Mouse (Mus musculus) hindbrain, postnatal 0 days (tissue): ENCODE results near the gene Cabp7. TPM values are rescaled to one million over a fixed set of nuclear protein-coding genes. Genes with fewer than 3 reads are reported as not detected.

Experiments
- ATAC-seq: fragments of 200-750 bp; cut with Nextera tagmentation; 2 replicates; pipeline ENCODE4 v1.8.0; 2017; ENCODE audit warnings: mild to moderate bottlenecking, moderate TSS enrichment, moderate library complexity
- DNase-seq: peaks from one replicate; pipeline ENCODE4 v3.0.0-alpha.2; 2015; ENCODE audit warnings: low spot score
- H3K27ac ChIP-seq: fragments of 300-500 bp; sonication (generic); 2 replicates; pipeline ENCODE4 v1.5.1; 2014; ENCODE audit warnings: mild to moderate bottlenecking
- H3K27me3 ChIP-seq: fragments of 300-500 bp; sonication (generic); 2 replicates; pipeline ENCODE4 v1.6.1; 2014; ENCODE audit warnings: low read length, mixed read lengths; ENCODE audit not compliant: insufficient read depth
- H3K36me3 ChIP-seq: fragments of 300-500 bp; sonication (generic); 2 replicates; pipeline ENCODE4 v1.6.1; 2014; ENCODE audit warnings: low read length, mixed read lengths; ENCODE audit not compliant: insufficient read depth
- H3K4me1 ChIP-seq: fragments of 300-500 bp; sonication (generic); 2 replicates; pipeline ENCODE4 v1.6.1; 2014; ENCODE audit warnings: antibody characterized with exemption, low read length, mixed read lengths; ENCODE audit not compliant: insufficient read depth
- H3K4me2 ChIP-seq: fragments of 300-500 bp; sonication (generic); 2 replicates; pipeline ENCODE4 v1.6.1; 2014; ENCODE audit warnings: low read depth, mild to moderate bottlenecking, low read length, moderate library complexity, mixed read lengths
- H3K4me3 ChIP-seq: fragments of 300-500 bp; sonication (generic); 2 replicates; pipeline ENCODE4 v1.5.1; 2014; ENCODE audit warnings: low read length
- H3K9ac ChIP-seq: fragments of 300-500 bp; sonication (generic); replicated peaks from 2 replicates; pipeline ENCODE4 v1.6.1; 2014; ENCODE audit warnings: mild to moderate bottlenecking, low read length, moderate library complexity, mixed read lengths
- H3K9me3 ChIP-seq: fragments of 300-500 bp; sonication (generic); 2 replicates; pipeline ENCODE4 v1.6.1; 2016; ENCODE audit warnings: low read length, mixed read lengths
- CTCF ChIP-seq: IDR thresholded peaks from 2 replicates; pipeline ENCODE4 v1.5.1; 2016; ENCODE audit warnings: antibody characterized with exemption, control low read depth, low read depth
- WGBS: fragments of 180-500 bp; shearing (Covaris S2); extraction: QIAGEN DNeasy Blood & Tissue Kit; methylation state at CpG from one replicate; pipeline ENCODE4 v1.1.7; 2014; 5-methylcytosine and 5-hydroxymethylcytosine counted together
- polyA plus RNA-seq: library from polyadenylated mRNA; unstranded; fragments of >200 nt; fragmentation: Nextera tagmentation; extraction: Ambion mirVana; gene quantifications from 2 replicates; pipeline ENCODE4 v1.2.1, GENCODE M21; 2015
- total RNA-seq: library from RNA; depleted of rRNA; stranded (reverse); fragments of >200 nt; gene quantifications from 2 replicates; pipeline ENCODE4 v1.2.3, GENCODE M21; 2014

The Cabp7 gene
- total and polyA plus RNA-seq, 2 experiments from 2014 or later = 3.3 to 20.4 TPM

GRCm38 (mm10) chr11:4738719-4739118, 7.9 kb downstream of the Cabp7 start:
- no peak for ATAC-seq
- Histone ChIP-seq H3K4me2 (no peak overlapping the region), H3K27ac (no peak overlapping the region), H3K9ac (no peak overlapping the region), H3K27me3 (no peaks in the 10 kb centered on the region), H3K4me1 (0 out of 2 replicates have a peak, but pooled peaks cover 6% of the 10 kb centered on the region), H3K36me3 (no peaks in the 10 kb centered on the region), H3K9me3 (no peaks in the 10 kb centered on the region), H3K4me3 (no peak overlapping the region)
- WGBS = 93% methylated on average over 16 of the region's 16 CpGs
- no peak for TF ChIP-seq CTCF
- DNase-seq = no peak

DNA sequence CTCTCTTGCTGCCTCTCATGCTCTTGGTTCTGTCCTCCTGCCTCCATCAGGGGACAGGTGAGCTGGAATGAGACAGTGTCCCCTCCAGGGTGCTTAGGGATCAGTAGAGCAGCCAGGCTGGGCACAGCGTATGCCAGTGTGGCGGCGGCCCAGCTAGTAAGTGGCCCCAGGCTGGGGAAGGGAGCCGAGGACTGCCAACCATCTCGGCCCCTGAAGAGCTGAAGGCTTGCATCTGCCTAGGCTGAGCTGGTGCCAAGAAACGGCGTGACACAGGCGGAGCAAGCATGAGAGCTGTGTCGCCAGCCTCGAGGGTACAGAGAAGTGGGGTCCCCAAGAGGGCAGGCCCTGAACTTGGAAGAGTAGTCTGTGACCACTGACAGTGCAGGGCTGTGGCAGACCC, 8.9 kb downstream of the Cabp7 start:
- ATAC-seq (peak; percentile 34; the same call in 1 of the 2 replicates), DNase-seq (peak; percentile 68)
- Histone ChIP-seq H3K36me3 (no peaks in the 10 kb centered on the region), H3K4me2 (no peak overlapping the region), H3K27ac (no peak overlapping the region), H3K9me3 (no peaks in the 10 kb centered on the region), H3K4me1 (0 out of 2 replicates have a peak, but pooled peaks cover 6% of the 10 kb centered on the region), H3K9ac (no peak overlapping the region), H3K27me3 (no peaks in the 10 kb centered on the region), H3K4me3 (no peak overlapping the region)
- no peak for TF ChIP-seq CTCF
- 40% methylated on average over 10 of the region's 10 CpGs for WGBS

- H3K9ac ChIP-seq = no peak overlapping the region
- TF ChIP-seq CTCF = peak; percentile 37
- ATAC-seq (no peak), DNase-seq (no peak)
- H3K27ac ChIP-seq = no peak overlapping the region
- no peaks in the 10 kb centered on the region for H3K36me3 ChIP-seq
- no peak overlapping the region for H3K4me3 ChIP-seq
- H3K27me3 ChIP-seq = no peaks in the 10 kb centered on the region
- 0 out of 2 replicates have a peak, but pooled peaks cover 6% of the 10 kb centered on the region for H3K4me1 ChIP-seq
- WGBS = 54% methylated on average over 6 of the region's 6 CpGs
- H3K4me2 ChIP-seq = no peak overlapping the region
- no peaks in the 10 kb centered on the region for H3K9me3 ChIP-seq
Measured at GRCm38 (mm10) chr11:4736355-4736754, 10.2 kb downstream of the Cabp7 start.

- Histone ChIP-seq H3K27ac (no peak overlapping the region), H3K4me3 (no peak overlapping the region), H3K9ac (no peak overlapping the region), H3K27me3 (no peaks in the 10 kb centered on the region), H3K4me1 (0 out of 2 replicates have a peak, but pooled peaks cover 6% of the 10 kb centered on the region), H3K4me2 (no peak overlapping the region), H3K36me3 (no peaks in the 10 kb centered on the region), H3K9me3 (no peaks in the 10 kb centered on the region)
- DNase-seq = peak; percentile 56
- ATAC-seq = no peak
- peak; percentile 55 for TF ChIP-seq CTCF
- 31% methylated on average over 12 of the region's 12 CpGs for WGBS
Measured at GRCm38 (mm10) chr11:4734179-4734578, 12.4 kb downstream of the Cabp7 start.

DNA sequence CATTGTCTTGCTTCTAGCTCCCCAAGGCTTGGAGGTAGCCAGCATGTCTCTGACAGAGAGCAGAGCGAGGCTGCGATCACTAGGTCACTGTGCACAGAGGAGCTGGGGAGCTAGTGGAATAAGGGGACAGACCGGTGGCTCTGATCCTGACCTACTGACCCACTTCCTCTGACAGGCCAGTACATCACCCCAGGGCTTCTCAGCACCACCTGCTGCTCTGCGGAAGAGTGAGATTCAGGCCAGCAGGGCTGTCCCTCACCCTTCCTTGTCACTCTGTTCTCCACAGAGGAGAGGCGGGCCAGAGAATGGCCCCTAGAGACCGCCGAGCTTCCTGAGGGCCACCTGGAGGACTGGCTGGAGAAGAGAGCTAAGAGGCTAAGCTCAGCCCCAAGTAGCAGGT, 14.8 kb downstream of the Cabp7 start:
- no peaks in the 10 kb centered on the region for H3K27me3 ChIP-seq
- 78% methylated on average over 7 of the region's 7 CpGs for WGBS
- H3K9me3 ChIP-seq = no peaks in the 10 kb centered on the region
- H3K9ac ChIP-seq = no peak overlapping the region
- no peak overlapping the region for H3K4me2 ChIP-seq
- ATAC-seq (no peak), DNase-seq (no peak)
- TF ChIP-seq CTCF = no peak
- no peaks in the 10 kb centered on the region for H3K36me3 ChIP-seq
- 0 out of 2 replicates have a peak, but pooled peaks cover 6% of the 10 kb centered on the region for H3K4me1 ChIP-seq
- H3K4me3 ChIP-seq = no peak overlapping the region
- H3K27ac ChIP-seq = no peak overlapping the region

DNA sequence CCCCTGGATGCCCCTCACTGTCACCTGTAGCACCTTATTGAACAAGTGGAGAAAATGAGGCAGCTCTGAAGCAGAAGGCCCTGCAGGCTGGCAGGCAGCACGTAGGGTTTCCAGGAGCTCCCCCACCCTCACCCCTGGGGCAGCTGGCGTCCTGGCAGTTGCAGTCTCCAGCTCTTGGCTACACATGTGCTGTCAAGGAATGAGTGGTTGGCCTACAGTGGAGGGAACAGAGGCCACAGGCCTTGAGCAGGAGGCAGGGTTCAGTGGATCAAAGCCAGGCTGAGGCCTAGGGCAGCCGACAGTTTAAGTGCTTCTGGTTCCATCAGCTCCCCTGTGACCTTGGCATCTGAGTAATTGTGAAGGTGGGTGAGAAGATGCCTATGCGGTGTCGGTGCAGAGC, 15.7 kb downstream of the Cabp7 start:
- 74% methylated on average over 5 of the region's 5 CpGs for WGBS
- TF ChIP-seq CTCF = no peak

GRCm38 (mm10) chr11:4730096-4730495, 16.5 kb downstream of the Cabp7 start:
- DNase-seq (no peak), ATAC-seq (no peak)
- TF ChIP-seq CTCF = no peak
- Histone ChIP-seq H3K4me2 (no peak overlapping the region), H3K27ac (no peak overlapping the region), H3K36me3 (peaks cover 12% of the 10 kb centered on the region; the same call in 1 of the 2 replicates), H3K9ac (no peak overlapping the region), H3K27me3 (no peaks in the 10 kb centered on the region), H3K4me1 (no peaks in the 10 kb centered on the region), H3K9me3 (no peaks in the 10 kb centered on the region), H3K4me3 (no peak overlapping the region)
- WGBS = 82% methylated on average over 6 of the region's 6 CpGs

More for the DNA sequence above, 15.7 kb downstream of the Cabp7 start:
- no peak overlapping the region for H3K27ac ChIP-seq
- peaks cover 5% of the 10 kb centered on the region; the same call in 1 of the 2 replicates for H3K36me3 ChIP-seq
- no peak for DNase-seq
- H3K4me3 ChIP-seq = no peak overlapping the region
- no peak overlapping the region for H3K4me2 ChIP-seq
- no peaks in the 10 kb centered on the region for H3K27me3 ChIP-seq
- H3K9me3 ChIP-seq = no peaks in the 10 kb centered on the region
- H3K4me1 ChIP-seq = 0 out of 2 replicates have a peak, but pooled peaks cover 6% of the 10 kb centered on the region
- no peak overlapping the region for H3K9ac ChIP-seq
- no peak for ATAC-seq
